Mouse (Mus musculus) macrophage (primary cell): ENCODE data around the gene Slc6a16. TPM values are rescaled to one million over a fixed set of nuclear protein-coding genes. Genes with fewer than 3 reads are reported as not detected.

Source experiments
- H3K27ac ChIP-seq: fragments of 350-480 bp; formaldehyde crosslinking; 2 replicates; pipeline ENCODE4 v1.9.0; 2021
- H3K36me3 ChIP-seq: fragments of 350-480 bp; formaldehyde crosslinking; 2 replicates; pipeline ENCODE4 v1.9.0; 2021; ENCODE audit errors: inconsistent target
- H3K4me3 ChIP-seq: fragments of 350-480 bp; formaldehyde crosslinking; 2 replicates; pipeline ENCODE4 v1.9.0; 2021; ENCODE audit errors: inconsistent target
- H3K79me2 ChIP-seq: fragments of 350-480 bp; formaldehyde crosslinking; 2 replicates; pipeline ENCODE4 v1.9.0; 2021; ENCODE audit errors: inconsistent target
- WGBS: methylation state at CpG from one replicate; pipeline ENCODE4 v1.1.7; 2026; ENCODE audit warnings: inconsistent platforms; ENCODE audit not compliant: missing documents; 5-methylcytosine and 5-hydroxymethylcytosine counted together
- polyA plus RNA-seq: library from polyadenylated mRNA; stranded (reverse); fragments of 250-400 nt; gene quantifications from 3 replicates; pipeline ENCODE4 v1.2.4, GENCODE M21; 2018; ENCODE audit warnings: inconsistent platforms

Slc6a16 gene
- polyA plus RNA-seq, 1 experiment from 2014 or later = not detected

DNA sequence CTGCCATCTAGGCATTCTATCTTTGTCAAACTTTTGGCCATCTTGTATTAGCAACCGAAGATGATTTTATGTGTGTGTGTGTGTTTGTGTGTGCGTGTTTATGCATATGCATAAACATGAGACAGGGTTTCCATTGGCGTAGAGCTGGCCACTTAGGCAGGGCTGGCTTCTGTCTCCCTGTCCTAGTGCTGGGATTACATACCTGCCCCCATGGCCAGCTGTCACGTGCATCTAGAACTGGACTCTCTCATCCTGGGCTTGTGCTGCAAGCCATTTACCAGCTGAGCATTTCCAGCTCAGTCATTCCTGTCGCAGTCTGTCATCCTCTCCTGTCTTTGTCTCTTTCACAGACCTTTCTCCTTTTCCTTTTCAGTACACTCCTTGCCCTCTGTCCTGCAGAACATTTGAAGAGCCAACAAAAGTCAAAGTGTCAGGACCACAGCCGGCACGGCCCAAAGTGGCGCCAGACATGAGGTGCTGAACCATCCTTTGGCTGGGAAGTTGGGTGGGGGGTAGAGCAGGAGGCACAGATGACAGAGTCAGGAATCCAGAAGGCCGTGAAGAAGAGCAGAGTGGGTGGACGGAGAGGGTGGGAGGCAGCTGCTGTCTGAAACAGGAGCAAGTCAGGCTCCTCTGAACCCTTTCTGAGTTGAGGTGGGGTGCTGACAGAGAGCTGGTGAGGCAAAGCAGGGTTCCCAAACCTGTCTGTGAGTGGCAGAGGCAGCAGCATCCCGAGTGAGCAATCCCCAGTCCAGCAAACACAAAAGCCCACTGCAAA lies 16.4 kb downstream of the Slc6a16 start:
- Histone ChIP-seq H3K4me3 (no peak overlapping the region), H3K79me2 (no peaks in the 10 kb centered on the region), H3K36me3 (no peaks in the 10 kb centered on the region), H3K27ac (no peak overlapping the region)
- WGBS = 86% methylated on average over 11 of the region's 11 CpGs

DNA sequence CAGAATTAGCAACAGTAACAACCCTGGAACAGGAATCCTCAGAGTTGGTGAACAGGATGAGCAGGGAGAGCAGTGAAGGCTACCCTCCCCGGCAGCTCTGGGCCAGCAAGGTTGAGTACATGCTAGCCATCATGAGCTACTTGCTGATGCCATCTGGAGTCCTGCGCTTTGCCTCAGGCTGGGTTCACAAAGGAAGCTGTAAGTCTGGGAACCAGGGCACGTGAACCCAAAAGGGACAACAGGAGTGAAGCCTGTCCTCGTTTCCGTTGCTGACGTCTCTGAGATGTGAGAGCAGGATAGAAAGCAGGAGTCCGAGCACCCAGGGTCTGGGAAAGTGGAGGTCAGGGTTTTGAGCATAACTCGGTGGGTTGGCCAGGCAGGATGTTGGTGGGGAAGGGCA lies 18.4 kb downstream of the Slc6a16 start:
- no peak overlapping the region for H3K27ac ChIP-seq
- no peaks in the 10 kb centered on the region for H3K79me2 ChIP-seq
- 90% methylated on average over 8 of the region's 8 CpGs for WGBS
- H3K4me3 ChIP-seq = no peak overlapping the region
- H3K36me3 ChIP-seq = no peaks in the 10 kb centered on the region

DNA sequence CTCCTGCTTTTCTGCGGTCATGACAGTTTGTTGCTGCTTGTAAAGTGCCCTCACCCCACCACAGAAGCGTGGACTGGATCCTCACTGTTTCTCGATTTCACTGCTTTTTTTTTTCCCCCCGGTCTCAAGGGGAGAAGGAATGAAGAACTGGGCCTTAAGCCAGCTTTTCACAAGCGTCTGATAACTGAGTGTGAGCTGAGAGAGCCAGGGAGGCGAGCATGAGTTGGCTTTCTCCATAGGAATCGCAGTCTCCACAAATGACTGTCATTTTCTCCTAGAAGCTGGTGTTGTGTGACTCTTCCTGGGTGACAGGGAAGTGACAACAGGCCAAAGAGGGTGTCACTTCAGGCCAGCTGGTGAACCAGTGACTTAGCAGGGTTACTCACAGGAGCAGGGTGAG lies 21.4 kb downstream of the Slc6a16 start:
- Histone ChIP-seq H3K79me2 (no peaks in the 10 kb centered on the region), H3K27ac (no peak overlapping the region), H3K36me3 (no peaks in the 10 kb centered on the region), H3K4me3 (no peak overlapping the region)
- 65% methylated on average over 7 of the region's 7 CpGs for WGBS

GRCm38 (mm10) chr7:45263006-45263607 lies 22.2 kb downstream of the Slc6a16 start:
- no peaks in the 10 kb centered on the region for H3K36me3 ChIP-seq
- WGBS = 89% methylated on average over 7 of the region's 7 CpGs
- no peak overlapping the region for H3K27ac ChIP-seq
- H3K79me2 ChIP-seq = no peaks in the 10 kb centered on the region
- H3K4me3 ChIP-seq = no peak overlapping the region

DNA sequence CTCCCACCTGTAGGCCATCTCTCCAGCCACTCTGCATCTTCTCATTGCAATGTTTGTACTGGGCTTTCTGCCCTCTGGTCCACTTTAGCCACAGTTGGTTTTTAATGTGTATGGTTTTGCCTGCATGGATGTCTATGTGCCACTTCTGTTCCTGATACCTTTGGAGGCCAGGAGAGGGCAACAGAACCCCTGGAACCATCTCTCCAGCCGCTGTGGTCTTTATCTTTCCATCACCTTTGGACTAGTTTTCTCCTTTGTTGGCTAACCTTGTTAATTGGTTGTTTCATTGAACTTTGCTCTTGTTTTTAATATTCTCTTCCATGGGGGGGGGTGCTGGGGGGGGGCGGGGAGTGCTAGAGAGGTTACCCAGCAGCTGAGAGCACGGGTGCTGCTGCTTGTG lies 23.5 kb downstream of the Slc6a16 start:
- Histone ChIP-seq H3K27ac (no peak overlapping the region), H3K36me3 (no peaks in the 10 kb centered on the region), H3K79me2 (no peaks in the 10 kb centered on the region)

DNA sequence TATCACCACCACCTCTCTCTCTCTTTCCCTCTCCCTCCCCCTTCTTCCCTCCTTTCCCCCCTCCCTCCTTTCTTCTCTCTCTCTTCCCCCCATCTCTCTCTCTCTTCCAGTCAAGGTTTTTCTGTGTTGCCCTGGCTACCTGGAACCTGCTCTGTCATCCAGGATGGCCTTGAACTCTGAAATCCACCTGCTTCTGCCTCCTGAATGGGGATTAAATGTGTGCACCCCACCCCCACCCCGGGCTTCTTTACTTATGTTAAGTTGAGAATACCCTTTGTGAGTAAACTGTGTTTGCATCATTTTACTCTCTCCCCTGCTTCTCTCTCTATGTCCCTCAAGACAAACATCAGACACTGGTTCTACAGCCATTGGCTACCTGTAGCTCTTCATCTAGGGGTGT lies 24.6 kb downstream of the Slc6a16 start:
- H3K4me3 ChIP-seq = no peak overlapping the region
- H3K36me3 ChIP-seq = no peaks in the 10 kb centered on the region
- H3K79me2 ChIP-seq = no peaks in the 10 kb centered on the region
- 100% methylated on average over 1 of the region's 1 CpGs for WGBS
- H3K27ac ChIP-seq = no peak overlapping the region

More for the DNA sequence above, 23.5 kb downstream of the Slc6a16 start:
- H3K4me3 ChIP-seq = no peak overlapping the region
- WGBS = 100% methylated on average over 2 of the region's 3 CpGs

GRCm38 (mm10) chr7:45272786-45273412 lies 32.0 kb downstream of the Slc6a16 start:
- H3K79me2 ChIP-seq = no peaks in the 10 kb centered on the region
- H3K4me3 ChIP-seq = no peak overlapping the region
- H3K27ac ChIP-seq = no peak overlapping the region
- WGBS = 84% methylated on average over 10 of the region's 10 CpGs
- no peaks in the 10 kb centered on the region for H3K36me3 ChIP-seq

GRCm38 (mm10) chr7:45273672-45274071 lies 32.8 kb downstream of the Slc6a16 start:
- H3K4me3 ChIP-seq = no peak overlapping the region
- 90% methylated on average over 7 of the region's 8 CpGs for WGBS
- H3K27ac ChIP-seq = no peak overlapping the region
- H3K36me3 ChIP-seq = no peaks in the 10 kb centered on the region
- no peaks in the 10 kb centered on the region for H3K79me2 ChIP-seq

- no peaks in the 10 kb centered on the region for H3K79me2 ChIP-seq
- H3K36me3 ChIP-seq = no peaks in the 10 kb centered on the region
- 6% methylated on average over 38 of the region's 44 CpGs for WGBS
- no peak within 1 kb of the TSS; the same call in 1 of the 2 replicates for H3K4me3 ChIP-seq
- no peak within 1 kb of the TSS for H3K27ac ChIP-seq
Observed at GRCm38 (mm10) chr7:45277136-45277760, 36.4 kb downstream of the Slc6a16 start, which contains the start of gene Slc6a21. Gene Slc6a21 (plus strand): TSS chr7:45277513.

DNA sequence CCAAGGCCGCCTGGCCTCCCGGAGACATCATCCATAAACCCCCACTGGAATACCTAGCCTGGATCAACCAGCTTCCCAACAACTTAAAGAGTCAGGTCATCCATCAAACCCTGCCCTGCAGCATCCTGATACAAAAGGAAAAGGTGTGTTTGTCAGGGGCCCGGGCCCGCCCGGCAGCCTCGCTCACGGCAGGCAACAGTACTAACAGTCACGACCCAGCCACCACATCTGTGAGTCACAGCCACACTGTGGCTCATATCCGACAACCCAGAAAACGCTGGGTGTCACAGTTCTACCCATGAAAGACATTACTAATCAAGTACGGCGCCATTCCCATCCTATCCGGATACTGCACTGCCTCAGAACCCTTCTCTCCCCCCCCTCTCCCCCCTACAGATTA lies 45.6 kb downstream of the Slc6a16 start:
- Histone ChIP-seq H3K27ac (no peak overlapping the region), H3K79me2 (no peaks in the 10 kb centered on the region)
- WGBS = 86% methylated on average over 11 of the region's 13 CpGs

GRCm38 (mm10) chr7:45296626-45297025 lies 55.7 kb downstream of the Slc6a16 start:
- H3K27ac ChIP-seq = no peak overlapping the region
- no peak overlapping the region for H3K4me3 ChIP-seq
- no peaks in the 10 kb centered on the region for H3K79me2 ChIP-seq
- WGBS = 100% methylated on average over 1 of the region's 1 CpGs
- no peaks in the 10 kb centered on the region for H3K36me3 ChIP-seq

More for the DNA sequence above, 45.6 kb downstream of the Slc6a16 start:
- no peaks in the 10 kb centered on the region for H3K36me3 ChIP-seq
- H3K4me3 ChIP-seq = no peak overlapping the region

- H3K4me3 ChIP-seq = no peak overlapping the region
- no peaks in the 10 kb centered on the region for H3K79me2 ChIP-seq
- no peak overlapping the region for H3K27ac ChIP-seq
- H3K36me3 ChIP-seq = no peaks in the 10 kb centered on the region
- 88% methylated on average over 3 of the region's 3 CpGs for WGBS
Observed at GRCm38 (mm10) chr7:45297563-45297962, 56.7 kb downstream of the Slc6a16 start.

DNA sequence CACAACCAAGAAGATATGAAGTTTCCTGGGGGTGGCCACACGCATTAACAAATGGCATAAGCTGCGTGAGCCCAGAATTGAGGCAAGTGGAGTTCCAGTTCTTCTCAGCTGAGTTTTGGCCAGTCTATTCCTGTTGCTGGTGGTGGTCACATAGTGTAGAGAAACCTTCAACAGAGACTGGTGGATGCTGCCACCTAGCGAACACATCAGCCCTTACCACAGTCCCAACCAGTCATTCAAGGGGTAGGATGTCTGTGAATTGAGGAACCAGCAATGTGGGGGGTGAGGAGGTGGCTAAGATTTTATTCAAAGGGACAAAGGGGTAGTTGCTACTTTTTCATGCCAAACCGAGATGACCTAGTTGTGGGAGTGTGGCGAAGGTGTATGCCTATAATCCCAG lies 58.9 kb downstream of the Slc6a16 start:
- 8% methylated on average over 5 of the region's 5 CpGs for whole genome bisulfite sequencing
- H3K27ac ChIP-seq = no peak overlapping the region
- H3K36me3 ChIP-seq = no peaks in the 10 kb centered on the region
- no peak overlapping the region for H3K4me3 ChIP-seq
- H3K79me2 ChIP-seq = no peaks in the 10 kb centered on the region

DNA sequence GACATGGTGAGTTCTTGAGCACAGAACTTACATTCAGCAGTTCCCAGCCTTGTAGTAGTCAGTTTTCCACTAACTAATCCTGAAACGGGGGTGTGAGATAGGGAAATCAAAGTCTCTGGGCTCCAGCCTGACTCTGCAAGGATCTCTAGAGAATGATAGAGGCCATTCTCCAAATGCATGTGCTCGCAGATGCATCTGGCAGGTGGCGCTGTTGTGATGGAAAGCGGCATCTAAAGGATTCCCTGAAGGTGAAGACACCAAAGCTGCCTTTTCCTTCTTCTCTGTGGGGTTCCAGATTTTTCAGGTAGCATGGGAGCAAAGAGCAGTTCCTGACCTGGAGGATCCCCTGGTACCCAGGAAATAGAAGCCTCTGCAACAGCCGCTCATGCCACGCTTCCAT lies 59.4 kb downstream of the Slc6a16 start:
- no peaks in the 10 kb centered on the region for H3K36me3 ChIP-seq
- no peak overlapping the region for H3K4me3 ChIP-seq
- no peak overlapping the region for H3K27ac ChIP-seq
- no peaks in the 10 kb centered on the region for H3K79me2 ChIP-seq
- WGBS = 25% methylated on average over 6 of the region's 6 CpGs

DNA sequence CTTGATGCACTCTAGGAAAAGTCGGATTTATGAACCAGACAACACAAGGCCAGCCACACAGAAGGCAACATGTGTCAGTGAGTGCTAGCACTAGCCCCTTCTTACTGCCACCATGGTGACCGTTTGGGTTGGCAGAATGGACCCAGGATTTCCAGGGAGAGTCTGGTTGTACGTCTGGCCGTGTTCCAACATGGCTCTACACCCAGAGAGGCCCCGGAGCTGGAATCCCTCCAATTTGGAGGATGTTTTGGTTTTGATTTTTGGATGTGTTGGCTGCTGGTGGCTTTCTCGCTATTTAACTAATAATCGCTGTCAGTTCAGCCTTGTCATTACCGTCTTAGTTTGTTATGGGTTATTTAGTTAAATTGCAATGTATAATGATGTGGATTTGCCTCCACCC lies 61.7 kb downstream of the Slc6a16 start:
- Histone ChIP-seq H3K79me2 (no peaks in the 10 kb centered on the region), H3K36me3 (no peaks in the 10 kb centered on the region), H3K4me3 (no peak overlapping the region), H3K27ac (no peak overlapping the region)
- WGBS = 91% methylated on average over 8 of the region's 8 CpGs
